Mouse (Mus musculus): ENCODE results near the gene Oxld1.
A peak's percentile ranks its signal among the peaks of the same experiment; 100 is the strongest.

DNA sequence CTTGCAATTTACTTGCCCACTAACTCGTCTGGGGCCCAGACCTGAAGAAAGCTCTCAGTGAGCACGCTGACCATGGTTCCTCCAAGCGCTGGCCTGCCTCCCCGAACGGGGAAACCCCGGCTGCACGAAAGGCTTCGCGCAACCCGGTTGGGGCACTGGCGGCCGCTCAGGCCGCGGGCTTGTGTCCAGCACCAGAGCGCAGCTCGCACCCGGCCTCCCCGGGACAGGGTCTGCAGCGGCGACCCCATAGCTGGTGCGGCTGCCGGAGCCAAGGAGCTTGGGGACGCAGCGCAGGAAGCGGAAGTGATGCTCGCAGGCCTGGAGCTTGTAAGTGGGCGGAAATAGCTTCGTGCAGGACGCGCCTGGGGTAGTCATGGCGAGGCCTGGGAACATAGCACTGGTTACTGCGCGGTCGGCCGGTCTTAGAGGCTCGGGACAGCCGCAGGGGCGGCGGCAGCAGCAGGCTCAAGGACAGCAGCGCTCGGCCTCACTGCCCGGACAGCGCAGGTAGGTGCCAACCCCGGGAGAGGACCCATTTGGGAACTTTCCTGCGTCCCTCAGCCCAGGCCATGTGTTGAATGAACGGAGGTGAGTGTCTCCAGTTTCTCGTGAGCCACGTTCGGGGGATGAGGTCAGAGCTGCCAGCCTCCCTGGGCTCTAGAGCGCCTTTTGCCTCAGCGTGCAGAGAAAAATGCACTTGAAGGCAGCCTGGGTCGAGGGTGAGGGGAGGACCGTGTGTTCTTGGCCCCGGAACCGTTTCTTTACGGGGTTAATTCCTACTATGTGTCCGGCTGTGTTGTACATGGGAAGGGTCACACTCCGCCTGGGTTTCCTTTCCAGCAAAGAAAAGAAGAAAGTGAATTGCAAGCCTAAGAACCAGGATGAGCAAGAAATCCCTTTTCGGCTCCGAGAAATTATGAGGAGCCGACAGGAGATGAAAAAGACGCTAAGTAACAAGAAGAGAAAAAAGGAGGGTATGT is at the start of gene Oxld1, which contains the start of gene Ccdc137:
- TF ChIP-seq POLR2A (IDR thresholded peaks at IDR 0.05; ENCODE audit: borderline replicate concordance, insufficient read depth, low read length) (peak; percentile 95), CTCF (IDR thresholded peaks at IDR 0.05; ENCODE audit: borderline replicate concordance, insufficient read depth, low read depth, low read length) (no peak)

Measured in cerebellum, adult 2 months (tissue).